In the genomic region with DNA sequence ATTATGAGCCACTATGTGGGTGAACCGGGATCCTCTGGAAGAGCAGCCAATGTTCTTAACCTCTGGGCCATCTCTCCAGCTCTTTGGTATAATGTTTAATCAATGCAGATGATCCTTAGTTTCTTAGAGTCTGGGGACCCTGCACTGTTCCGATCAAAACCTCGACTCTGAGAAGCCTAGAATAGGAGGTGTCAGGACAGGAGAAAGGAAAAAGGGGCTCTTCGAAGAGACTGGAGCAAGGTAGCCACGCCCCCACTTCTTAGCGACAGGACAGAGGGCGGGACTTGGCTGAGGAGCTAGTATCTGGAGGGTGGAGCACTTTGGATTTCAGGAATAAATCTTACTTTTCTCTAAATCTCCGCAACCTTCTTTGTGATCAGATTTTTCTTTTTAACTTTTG, we compare ENCODE assay signal across 9 mouse cellular contexts. TPM values are rescaled to one million over a fixed set of nuclear protein-coding genes. Genes with fewer than 3 reads are reported as not detected.
DNase-seq lines count a peak whose midpoint lies in the region; ATAC-seq and TF ChIP-seq lines count a peak whose summit lies in the region.
"Had no signal": no experiment of that assay in that cellular context is flagged by ENCODE, and none has a peak within 500 bp of the region (broad histone marks: within the 10 kb centered on the region; RNA-seq: fewer than 3 reads in every experiment).

No protein-coding gene starts in this region.

- H3K4me3 ChIP-seq in testis, adult 2 months (ENCODE audit: control insufficient read depth, low read depth, low read length): peak overlapping the region; percentile 85
- H3K4me3 ChIP-seq in embryonic fibroblast, embryonic 13.5 days (ENCODE audit: insufficient read depth, low read length): peak overlapping the region; percentile 97
- peak overlapping the region; percentile 83; the same call in 1 of the 2 replicates for H3K4me3 ChIP-seq in kidney, postnatal 0 days (replicated peaks; ENCODE audit: low read depth, low read length)

- no peak overlapping the region for H3K27ac ChIP-seq in testis, adult 2 months (ENCODE audit: control insufficient read depth, insufficient read depth, low read depth, low read length)
- peak overlapping the region; percentile 84 for H3K27ac ChIP-seq in embryonic fibroblast, embryonic 13.5 days (ENCODE audit: insufficient read depth, low read length)
- peak overlapping the region; percentile 94 for H3K27ac ChIP-seq in kidney, postnatal 0 days

- H3K27me3 ChIP-seq in testis, adult 2 months (ENCODE audit: control insufficient read depth, insufficient read depth, low read length): no peaks in the 10 kb centered on the region; the same call in 1 of the 2 replicates
- H3K27me3 ChIP-seq in kidney, postnatal 0 days (ENCODE audit: insufficient read depth, low read length): no peaks in the 10 kb centered on the region

- DNase-seq in testis, postnatal 14 days (ENCODE audit: low spot score): no peak
- peak; percentile 90 for DNase-seq in kidney, postnatal 0 days (ENCODE audit: low spot score)
- DNase-seq in lung, postnatal 36 days: peak; percentile 77
- no peak for DNase-seq in right cerebral cortex, postnatal 25 days
- DNase-seq in frontal cortex, postnatal 36 days (ENCODE audit: low spot score in 2 of 2): no peak
- DNase-seq in urinary bladder, postnatal 10 days (ENCODE audit: low spot score): no peak

- peak overlapping the region; percentile 79; the same call in 1 of the 2 replicates for H3K9ac ChIP-seq in kidney, postnatal 0 days (ENCODE audit: low read depth, low read length)

- TF ChIP-seq POLR2A in testis, adult 2 months (IDR thresholded peaks at IDR 0.05; ENCODE audit: control insufficient read depth, low read depth, low read length): no peak
- TF ChIP-seq POLR2A in embryonic fibroblast, embryonic 13.5 days (IDR thresholded peaks at IDR 0.05; ENCODE audit: low read depth, low read length): peak; percentile 74

- peaks cover 17% of the 10 kb centered on the region for H3K4me1 ChIP-seq in testis, adult 2 months (ENCODE audit: control insufficient read depth, insufficient read depth, low read length)
- peaks cover 4% of the 10 kb centered on the region; the same call in 1 of the 2 replicates for H3K4me1 ChIP-seq in embryonic fibroblast, embryonic 13.5 days (ENCODE audit: control insufficient read depth, insufficient read depth, low read length)
- peaks cover 20% of the 10 kb centered on the region for H3K4me1 ChIP-seq in kidney, postnatal 0 days (replicated peaks; ENCODE audit: insufficient read depth, low read length)

- TF ChIP-seq CTCF in testis, adult 2 months (IDR thresholded peaks at IDR 0.05; ENCODE audit: control insufficient read depth, insufficient read depth, insufficient replicate concordance, low read depth, low read length): no peak
- no peak for TF ChIP-seq CTCF in embryonic fibroblast, embryonic 13.5 days (IDR thresholded peaks at IDR 0.05; ENCODE audit: borderline replicate concordance, insufficient read depth, low read length)
- no peak for TF ChIP-seq CTCF in kidney, postnatal 0 days (IDR thresholded peaks at IDR 0.05; ENCODE audit: low read depth)

- no peaks in the 10 kb centered on the region for H3K9me3 ChIP-seq in kidney, postnatal 0 days (replicated peaks; ENCODE audit: low read length)

- H3K36me3 ChIP-seq in testis, adult 2 months (ENCODE audit: control insufficient read depth, insufficient read depth, low read length): no peaks in the 10 kb centered on the region
- 0 out of 2 replicates have a peak, but pooled peaks cover 4% of the 10 kb centered on the region for H3K36me3 ChIP-seq in kidney, postnatal 0 days (ENCODE audit: insufficient read depth, low read length)

- no peak for ATAC-seq in kidney, postnatal 0 days (replicated peaks; ENCODE audit: low FRiP score, low read depth)

- 12% methylated on average over 8 of the region's 8 CpGs for WGBS in kidney, postnatal 0 days

- peak overlapping the region; percentile 94 for H3K4me2 ChIP-seq in kidney, postnatal 0 days (ENCODE audit: low read length)

RNA-seq across cellular contexts. Expression of a gene that starts 1.0 kb away (rescaled TPM):
- 8.9 and 9.3 TPM in 2 replicates for polyA plus RNA-seq in testis, adult 2 months (2012; rRNA removed)
- 24.1 and 29.2 TPM in 2 replicates for polyA plus RNA-seq in embryonic fibroblast, embryonic 13.5 days (2011; ENCODE audit: insufficient read length, low read depth, missing spikeins)
- polyA plus RNA-seq in kidney, postnatal 0 days (2015; fragmentation: Nextera tagmentation; extraction: Ambion mirVana): 49.3 and 49.7 TPM in 2 replicates

RNA-seq across cellular contexts. Expression of a gene that starts 37.0 kb away (rescaled TPM):
- 0.79 and 1.6 TPM in 2 replicates for polyA plus RNA-seq in testis, adult 2 months (2012; rRNA removed)
- 1.4 and 1.9 TPM in 2 replicates for polyA plus RNA-seq in embryonic fibroblast, embryonic 13.5 days (2011; ENCODE audit: insufficient read length, low read depth, missing spikeins)
- polyA plus RNA-seq in kidney, postnatal 0 days (2015; fragmentation: Nextera tagmentation; extraction: Ambion mirVana): 1.5 and 1.8 TPM in 2 replicates

RNA-seq across cellular contexts. Expression of a gene that starts 42.1 kb away (rescaled TPM):
- polyA plus RNA-seq in testis, adult 2 months (2012; rRNA removed): 46.0 and 48.5 TPM in 2 replicates
- polyA plus RNA-seq in embryonic fibroblast, embryonic 13.5 days (2011; ENCODE audit: insufficient read length, low read depth, missing spikeins): 78.1 and 90.4 TPM in 2 replicates
- polyA plus RNA-seq in kidney, postnatal 0 days (2015; fragmentation: Nextera tagmentation; extraction: Ambion mirVana): 30.0 and 32.8 TPM in 2 replicates

RNA-seq across cellular contexts. Expression of a gene that starts 58.2 kb away (rescaled TPM):
- polyA plus RNA-seq in testis, adult 2 months (2012; rRNA removed): 0.94 and 0.95 TPM in 2 replicates
- not detected in 2 replicates for polyA plus RNA-seq in embryonic fibroblast, embryonic 13.5 days (2011; ENCODE audit: insufficient read length, low read depth, missing spikeins)
- 0.57 and 0.61 TPM in 2 replicates for polyA plus RNA-seq in kidney, postnatal 0 days (2015; fragmentation: Nextera tagmentation; extraction: Ambion mirVana)
- polyA plus RNA-seq: cortical plate, adult 2 months had no signal

Comparison
In these comparisons a context has a peak if more than half of its experiments do, and no peak if none do; other contexts are left out.
1. DNase-seq: peak in kidney, postnatal 0 days (single experiment) and lung, postnatal 36 days (single experiment); none in testis, postnatal 14 days (single experiment), right cerebral cortex, postnatal 25 days (single experiment), frontal cortex, postnatal 36 days (0 of 2) and urinary bladder, postnatal 10 days (single experiment).
2. Peak in every context shown above with its lines, with median percentiles within 50 percentile points of each other: H3K4me3 ChIP-seq.